Mouse (Mus musculus): ENCODE measurements around the gene Tsacc. TPM values are rescaled to one million over a fixed set of nuclear protein-coding genes. Genes with fewer than 3 reads are reported as not detected.

The Tsacc gene
- polyA plus RNA-seq, 1 experiment from 2014 or later = 11.1 TPM

DNA sequence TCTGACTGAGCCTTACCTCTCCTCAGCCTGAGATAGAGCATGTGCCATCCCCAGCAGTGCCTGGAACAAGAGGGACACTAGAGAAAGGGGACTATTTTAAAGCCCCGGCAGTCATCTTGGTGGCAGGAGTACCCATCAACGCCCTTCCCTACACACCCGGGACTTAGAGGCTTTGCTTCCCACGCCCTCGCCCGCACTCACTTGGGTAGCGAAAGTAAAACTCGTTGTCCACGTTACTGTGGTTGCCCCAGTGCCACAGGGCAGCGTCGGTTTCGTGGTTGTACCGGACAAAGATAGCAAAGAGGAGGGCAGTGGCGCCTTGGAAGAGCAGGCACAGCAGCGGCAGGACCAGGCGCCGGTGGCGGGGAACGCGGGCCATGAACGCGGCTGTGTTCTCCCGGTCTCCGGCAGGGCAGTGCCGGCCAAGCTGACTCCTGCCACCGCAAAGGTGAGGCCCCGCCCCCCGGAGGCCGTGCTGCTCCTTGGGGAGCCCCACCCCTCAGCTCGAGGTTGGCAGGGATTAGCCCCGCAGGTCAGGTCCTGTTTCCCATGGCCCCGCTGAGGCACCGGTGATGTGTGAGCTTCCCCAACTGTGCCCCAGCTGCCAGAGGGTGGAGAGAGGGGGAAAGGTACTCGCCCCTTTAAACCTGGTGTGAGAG lies 42.4 kb downstream of the Tsacc start, which contains the start of gene Rhbg:
Gene Rhbg (minus strand): TSS at position 442 of the 659 bp plus-strand sequence.
- H3K36me3 ChIP-seq (ENCODE audit: control insufficient read depth, insufficient read depth, low read length) = no peaks in the 10 kb centered on the region
- H3K4me2 ChIP-seq (ENCODE audit: low read depth, low read length) = peak within 1 kb of the TSS; percentile 67
- peaks cover 5% of the 10 kb centered on the region; the same call in 1 of the 2 replicates for H3K4me1 ChIP-seq (ENCODE audit: control insufficient read depth, insufficient read depth, low read length)
- peaks cover 35% of the 10 kb centered on the region for H3K27me3 ChIP-seq (replicated peaks; ENCODE audit: control insufficient read depth, insufficient read depth, low read length)
- H3K4me3 ChIP-seq (ENCODE audit: low read depth, low read length) = peak within 1 kb of the TSS; percentile 40
- peak within 1 kb of the TSS; percentile 51 for H3K9ac ChIP-seq (ENCODE audit: low read depth, low read length)
- H3K27ac ChIP-seq (replicated peaks; ENCODE audit: low read depth, low read length) = no peak within 1 kb of the TSS
- WGBS = 3% methylated on average over 22 of the region's 34 CpGs
- DNase-seq (ENCODE audit: low spot score) (no peak), ATAC-seq (ENCODE audit: low read depth) (0 out of 2 replicates have a peak, but pooled peaks have one; percentile 30)
- no peaks in the 10 kb centered on the region for H3K9me3 ChIP-seq (ENCODE audit: control insufficient read depth, low read length)

GRCm38 (mm10) chr3:88252739-88253138 lies 44.1 kb downstream of the Tsacc start:
- DNase-seq (ENCODE audit: low spot score) (no peak), ATAC-seq (ENCODE audit: low read depth) (no peak)
- Histone ChIP-seq H3K27me3 (replicated peaks; ENCODE audit: control insufficient read depth, insufficient read depth, low read length) (peaks cover 35% of the 10 kb centered on the region), H3K4me1 (ENCODE audit: control insufficient read depth, insufficient read depth, low read length) (peaks cover 5% of the 10 kb centered on the region; the same call in 1 of the 2 replicates), H3K4me3 (ENCODE audit: low read depth, low read length) (no peak overlapping the region), H3K27ac (replicated peaks; ENCODE audit: low read depth, low read length) (no peak overlapping the region), H3K9me3 (ENCODE audit: control insufficient read depth, low read length) (no peaks in the 10 kb centered on the region), H3K9ac (ENCODE audit: low read depth, low read length) (no peak overlapping the region), H3K36me3 (ENCODE audit: control insufficient read depth, insufficient read depth, low read length) (no peaks in the 10 kb centered on the region), H3K4me2 (ENCODE audit: low read depth, low read length) (no peak overlapping the region)
- 74% methylated on average over 6 of the region's 6 CpGs for whole genome bisulfite sequencing

GRCm38 (mm10) chr3:88248406-88248805 lies 48.4 kb downstream of the Tsacc start:
- Histone ChIP-seq H3K4me2 (ENCODE audit: low read depth, low read length) (no peak overlapping the region), H3K9ac (ENCODE audit: low read depth, low read length) (no peak overlapping the region), H3K9me3 (ENCODE audit: control insufficient read depth, low read length) (no peaks in the 10 kb centered on the region), H3K27me3 (replicated peaks; ENCODE audit: control insufficient read depth, insufficient read depth, low read length) (peaks cover 27% of the 10 kb centered on the region), H3K36me3 (ENCODE audit: control insufficient read depth, insufficient read depth, low read length) (no peaks in the 10 kb centered on the region), H3K4me3 (ENCODE audit: low read depth, low read length) (no peak overlapping the region), H3K4me1 (ENCODE audit: control insufficient read depth, insufficient read depth, low read length) (no peaks in the 10 kb centered on the region), H3K27ac (replicated peaks; ENCODE audit: low read depth, low read length) (no peak overlapping the region)
- DNase-seq (ENCODE audit: low spot score) (no peak), ATAC-seq (ENCODE audit: low read depth) (no peak)
- WGBS = 64% methylated on average over 7 of the region's 11 CpGs

DNA sequence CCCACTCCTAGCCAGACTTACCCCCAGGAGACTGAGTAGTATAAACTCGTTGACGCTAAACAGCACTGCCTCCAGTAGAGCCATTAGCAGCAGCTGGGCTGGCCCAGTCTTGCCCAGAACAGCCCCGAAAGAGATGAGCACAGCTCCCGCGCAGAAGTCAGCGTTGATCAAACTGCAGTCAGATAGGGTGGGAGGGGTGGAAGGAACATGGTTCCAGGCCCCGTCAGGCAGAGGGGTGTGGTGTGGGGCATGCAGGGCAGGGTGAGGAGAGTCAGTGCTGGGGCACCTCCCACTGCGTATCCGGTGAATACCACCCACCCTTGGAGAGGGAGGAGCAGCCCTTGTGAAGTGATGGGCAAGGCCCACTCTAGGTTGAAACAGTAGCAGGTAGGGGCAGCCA lies 49.1 kb downstream of the Tsacc start:
- H3K4me1 ChIP-seq (ENCODE audit: control insufficient read depth, insufficient read depth, low read length) = no peaks in the 10 kb centered on the region
- 68% methylated on average over 9 of the region's 9 CpGs for WGBS
- no peak overlapping the region for H3K9ac ChIP-seq (ENCODE audit: low read depth, low read length)
- H3K27ac ChIP-seq (replicated peaks; ENCODE audit: low read depth, low read length) = no peak overlapping the region
- no peaks in the 10 kb centered on the region for H3K9me3 ChIP-seq (ENCODE audit: control insufficient read depth, low read length)
- no peak overlapping the region for H3K4me3 ChIP-seq (ENCODE audit: low read depth, low read length)
- no peak overlapping the region for H3K4me2 ChIP-seq (ENCODE audit: low read depth, low read length)
- no peaks in the 10 kb centered on the region for H3K36me3 ChIP-seq (ENCODE audit: control insufficient read depth, insufficient read depth, low read length)
- ATAC-seq (ENCODE audit: low read depth) = peak; percentile 38
- H3K27me3 ChIP-seq (replicated peaks; ENCODE audit: control insufficient read depth, insufficient read depth, low read length) = peaks cover 27% of the 10 kb centered on the region
- DNase-seq (ENCODE audit: low spot score) = peak; percentile 51

DNA sequence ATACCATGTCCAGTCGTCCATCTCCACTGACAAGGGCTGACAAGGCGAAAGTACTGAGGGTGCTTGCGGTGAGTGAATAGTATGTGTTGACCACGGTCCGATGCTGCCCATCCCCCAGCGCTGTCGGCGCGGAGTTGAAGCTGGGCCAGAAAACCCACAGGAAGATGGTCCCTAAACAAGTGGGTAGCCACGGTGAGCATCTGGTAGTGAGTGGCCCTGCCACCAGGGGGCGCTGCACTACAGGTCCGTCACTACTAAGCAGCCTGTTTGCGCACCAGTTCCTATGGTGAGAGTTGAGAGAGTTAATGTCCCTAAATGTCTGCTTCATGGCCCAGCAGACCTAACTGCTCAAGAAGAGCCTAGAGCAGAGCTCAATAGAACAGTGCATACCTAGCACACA lies 51.0 kb downstream of the Tsacc start:
- H3K27me3 ChIP-seq (replicated peaks; ENCODE audit: control insufficient read depth, insufficient read depth, low read length) = peaks cover 42% of the 10 kb centered on the region
- no peak overlapping the region for H3K4me3 ChIP-seq (ENCODE audit: low read depth, low read length)
- 21% methylated on average over 12 of the region's 13 CpGs for WGBS
- H3K27ac ChIP-seq (replicated peaks; ENCODE audit: low read depth, low read length) = no peak overlapping the region
- H3K9me3 ChIP-seq (ENCODE audit: control insufficient read depth, low read length) = no peaks in the 10 kb centered on the region
- ATAC-seq (ENCODE audit: low read depth) = no peak
- H3K4me1 ChIP-seq (ENCODE audit: control insufficient read depth, insufficient read depth, low read length) = no peaks in the 10 kb centered on the region
- no peak overlapping the region for H3K9ac ChIP-seq (ENCODE audit: low read depth, low read length)
- peak; percentile 55 for DNase-seq (ENCODE audit: low spot score)
- H3K4me2 ChIP-seq (ENCODE audit: low read depth, low read length) = no peak overlapping the region
- H3K36me3 ChIP-seq (ENCODE audit: control insufficient read depth, insufficient read depth, low read length) = no peaks in the 10 kb centered on the region

DNA sequence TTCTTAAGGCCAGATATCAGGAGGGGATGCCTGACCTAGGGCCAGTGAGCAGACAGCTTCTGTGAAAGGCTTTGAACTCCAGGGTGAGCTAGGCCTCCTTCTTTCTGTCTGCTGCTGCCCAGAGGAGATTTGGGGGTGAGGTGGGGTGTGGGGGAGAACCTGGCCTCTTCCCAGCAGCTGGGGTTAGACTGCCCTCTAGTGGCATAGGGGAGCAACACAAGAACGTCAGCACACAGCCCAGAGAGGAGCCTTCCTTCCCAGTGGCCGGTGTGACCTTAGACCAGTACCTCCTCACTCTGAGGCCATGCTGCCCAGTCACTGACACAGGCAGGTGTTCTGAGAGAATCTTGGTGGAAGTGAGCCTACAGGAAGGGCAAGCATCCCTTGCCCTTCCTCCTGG lies 52.7 kb downstream of the Tsacc start:
- DNase-seq (ENCODE audit: low spot score) (no peak), ATAC-seq (ENCODE audit: low read depth) (no peak)
- 7% methylated on average over 2 of the region's 2 CpGs for WGBS
- Histone ChIP-seq H3K9ac (ENCODE audit: low read depth, low read length) (no peak overlapping the region), H3K4me1 (ENCODE audit: control insufficient read depth, insufficient read depth, low read length) (no peaks in the 10 kb centered on the region), H3K36me3 (ENCODE audit: control insufficient read depth, insufficient read depth, low read length) (no peaks in the 10 kb centered on the region), H3K4me3 (ENCODE audit: low read depth, low read length) (no peak overlapping the region), H3K4me2 (ENCODE audit: low read depth, low read length) (no peak overlapping the region), H3K27me3 (replicated peaks; ENCODE audit: control insufficient read depth, insufficient read depth, low read length) (peaks cover 60% of the 10 kb centered on the region), H3K9me3 (ENCODE audit: control insufficient read depth, low read length) (no peaks in the 10 kb centered on the region), H3K27ac (replicated peaks; ENCODE audit: low read depth, low read length) (no peak overlapping the region)

DNA sequence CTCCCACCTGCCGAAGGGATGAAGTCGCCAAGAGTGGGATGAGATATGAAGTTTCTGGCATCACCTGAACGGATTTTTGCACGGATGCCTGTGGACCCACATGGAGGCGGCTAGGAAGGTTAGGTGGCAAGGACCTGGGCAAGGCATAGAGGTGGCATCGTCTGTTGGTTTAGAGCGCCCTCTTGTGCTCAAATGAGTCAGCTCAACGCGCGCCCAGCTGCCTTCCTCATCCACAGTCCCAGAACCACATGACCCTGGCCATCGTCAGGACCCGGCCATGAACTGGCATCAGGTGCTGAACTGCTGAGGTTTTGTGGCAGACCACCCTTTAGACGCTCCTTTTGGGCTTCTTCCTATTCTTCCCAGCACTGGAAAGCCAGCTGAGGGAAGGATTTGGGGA lies 54.3 kb downstream of the Tsacc start:
- no peaks in the 10 kb centered on the region for H3K4me1 ChIP-seq (ENCODE audit: control insufficient read depth, insufficient read depth, low read length)
- H3K27me3 ChIP-seq (replicated peaks; ENCODE audit: control insufficient read depth, insufficient read depth, low read length) = peaks cover 75% of the 10 kb centered on the region
- no peak overlapping the region for H3K4me2 ChIP-seq (ENCODE audit: low read depth, low read length)
- no peaks in the 10 kb centered on the region for H3K9me3 ChIP-seq (ENCODE audit: control insufficient read depth, low read length)
- no peaks in the 10 kb centered on the region for H3K36me3 ChIP-seq (ENCODE audit: control insufficient read depth, insufficient read depth, low read length)
- WGBS = 1% methylated on average over 13 of the region's 13 CpGs
- no peak overlapping the region for H3K4me3 ChIP-seq (ENCODE audit: low read depth, low read length)
- H3K9ac ChIP-seq (ENCODE audit: low read depth, low read length) = no peak overlapping the region
- no peak overlapping the region for H3K27ac ChIP-seq (replicated peaks; ENCODE audit: low read depth, low read length)
- DNase-seq (ENCODE audit: low spot score) = peak; percentile 65
- ATAC-seq (ENCODE audit: low read depth) = peak; percentile 70; the same call in 1 of the 2 replicates

DNA sequence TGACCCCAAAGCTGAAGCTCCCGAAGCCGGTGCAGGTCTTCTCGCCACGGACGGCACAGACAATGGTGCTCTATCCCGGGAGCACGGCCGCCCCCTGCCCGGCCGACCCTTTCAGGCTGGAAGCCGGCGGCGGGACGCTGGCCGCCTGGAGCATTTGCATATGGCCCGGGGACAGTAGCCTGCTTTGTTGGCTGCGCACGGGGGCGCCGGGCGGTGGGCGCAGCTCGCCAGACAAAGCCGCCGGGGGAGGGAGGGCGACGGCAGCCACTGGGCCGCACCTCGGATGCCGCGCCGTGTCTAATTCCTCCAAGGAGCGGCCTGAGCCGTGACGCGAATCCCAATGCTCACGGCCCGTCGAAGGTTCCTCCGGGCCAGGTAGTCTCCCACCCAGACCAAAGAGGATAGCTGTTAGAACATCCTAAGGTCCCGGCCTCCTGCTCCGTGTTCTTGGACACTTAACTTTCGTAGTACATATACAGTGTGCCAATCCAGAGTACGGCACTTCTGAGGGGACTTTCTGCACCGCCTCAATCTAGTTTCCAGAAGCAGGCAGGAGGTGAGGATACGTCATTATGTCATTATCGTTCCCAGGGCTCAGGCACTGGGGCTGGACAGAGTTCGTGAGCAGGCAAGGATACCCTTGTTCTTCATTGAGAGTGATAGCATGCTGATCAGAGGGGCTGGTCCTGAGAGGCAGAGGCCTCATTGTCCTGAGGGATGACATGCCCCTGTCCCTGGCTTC lies 55.6 kb downstream of the Tsacc start:
- Histone ChIP-seq H3K9ac (ENCODE audit: low read depth, low read length) (no peak overlapping the region), H3K27me3 (replicated peaks; ENCODE audit: control insufficient read depth, insufficient read depth, low read length) (peaks cover 88% of the 10 kb centered on the region), H3K36me3 (ENCODE audit: control insufficient read depth, insufficient read depth, low read length) (no peaks in the 10 kb centered on the region), H3K9me3 (ENCODE audit: control insufficient read depth, low read length) (no peaks in the 10 kb centered on the region), H3K4me3 (ENCODE audit: low read depth, low read length) (peak overlapping the region; percentile 26), H3K4me1 (ENCODE audit: control insufficient read depth, insufficient read depth, low read length) (no peaks in the 10 kb centered on the region), H3K4me2 (ENCODE audit: low read depth, low read length) (peak overlapping the region; percentile 42), H3K27ac (replicated peaks; ENCODE audit: low read depth, low read length) (no peak overlapping the region)
- no peak for DNase-seq (ENCODE audit: low spot score)
- no peak for ATAC-seq (ENCODE audit: low read depth)
- WGBS = 4% methylated on average over 19 of the region's 48 CpGs
